Mouse (Mus musculus): Measurements from ENCODE around the gene Pum2. TPM values are rescaled to one million over a fixed set of nuclear protein-coding genes. Genes with fewer than 3 reads are reported as not detected.

Gene Pum2
- polyA plus RNA-seq (2012), result 96.7 and 150 TPM in 2 replicates

GRCm38 (mm10) chr12:8673974-8674306 lies at the start of gene Pum2:
Pum2 (plus strand) TSS chr12:8674134.
- TF ChIP-seq GATA1 (IDR thresholded peaks at IDR 0.05; ENCODE audit: low read length), result no peak

- no peak for TF ChIP-seq GATA1 (IDR thresholded peaks at IDR 0.05; ENCODE audit: low read length)
Observed at GRCm38 (mm10) chr12:8629537-8629936, 44.4 kb upstream of the Pum2 start.

DNA sequence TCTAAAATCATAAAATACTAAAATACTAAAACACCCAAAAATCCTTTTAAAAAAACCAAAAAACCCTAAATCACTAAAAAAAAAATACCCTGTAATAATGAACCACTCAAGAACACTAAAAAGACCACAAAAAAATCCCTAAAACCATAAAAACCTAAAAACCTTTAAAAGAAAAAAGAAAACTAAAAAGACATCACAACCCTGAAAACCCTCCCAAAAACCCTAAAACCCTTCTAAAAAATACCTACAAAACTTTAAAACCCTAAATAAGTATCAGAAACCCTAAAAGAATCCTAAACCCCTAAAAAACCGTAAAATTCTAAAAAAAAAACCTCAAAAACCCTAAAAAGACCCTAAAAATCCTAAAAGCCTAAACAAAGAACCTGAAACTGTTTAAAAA lies 42.2 kb upstream of the Pum2 start:
- no peak for TF ChIP-seq GATA1 (IDR thresholded peaks at IDR 0.05; ENCODE audit: low read length)

- TF ChIP-seq GATA1 (IDR thresholded peaks at IDR 0.05; ENCODE audit: low read length), result no peak
Observed at GRCm38 (mm10) chr12:8632737-8633365, 41.1 kb upstream of the Pum2 start.

- TF ChIP-seq GATA1 (IDR thresholded peaks at IDR 0.05; ENCODE audit: low read length), result no peak
Observed at GRCm38 (mm10) chr12:8634306-8634705, 39.6 kb upstream of the Pum2 start.

GRCm38 (mm10) chr12:8635546-8635945 lies 38.4 kb upstream of the Pum2 start:
- no peak for TF ChIP-seq GATA1 (IDR thresholded peaks at IDR 0.05; ENCODE audit: low read length)

DNA sequence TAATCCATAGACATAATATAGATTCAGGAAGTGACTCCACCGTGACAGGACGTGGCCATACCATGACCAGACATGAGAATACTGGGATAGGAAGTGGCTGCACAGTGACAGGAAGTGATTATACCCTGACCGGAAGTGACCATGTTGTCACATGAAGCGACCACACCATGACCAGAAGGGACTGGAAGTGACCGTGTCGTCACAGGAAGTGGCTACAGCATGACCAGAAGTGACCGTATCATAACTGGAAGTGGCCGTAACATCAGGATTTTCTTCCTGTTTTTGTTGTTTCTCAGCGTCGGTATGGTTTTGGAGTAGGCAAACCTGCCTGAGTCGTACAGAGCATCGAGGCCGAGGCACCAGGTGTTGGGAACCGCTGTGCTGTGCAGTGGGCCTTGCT lies 37.0 kb upstream of the Pum2 start:
- TF ChIP-seq GATA1 (IDR thresholded peaks at IDR 0.05; ENCODE audit: low read length), result no peak

GRCm38 (mm10) chr12:8640711-8641424 lies 33.1 kb upstream of the Pum2 start:
- TF ChIP-seq GATA1 (IDR thresholded peaks at IDR 0.05; ENCODE audit: low read length), result no peak

- no peak for TF ChIP-seq GATA1 (IDR thresholded peaks at IDR 0.05; ENCODE audit: low read length)
Observed at GRCm38 (mm10) chr12:8641425-8641735, 32.6 kb upstream of the Pum2 start.

- no peak for TF ChIP-seq GATA1 (IDR thresholded peaks at IDR 0.05; ENCODE audit: low read length)
Observed at GRCm38 (mm10) chr12:8656596-8656995, 17.3 kb upstream of the Pum2 start.

GRCm38 (mm10) chr12:8657116-8657515 lies 16.8 kb upstream of the Pum2 start:
- TF ChIP-seq GATA1 (IDR thresholded peaks at IDR 0.05; ENCODE audit: low read length), result no peak

GRCm38 (mm10) chr12:8657629-8658366 lies 16.1 kb upstream of the Pum2 start:
- TF ChIP-seq GATA1 (IDR thresholded peaks at IDR 0.05; ENCODE audit: low read length), result no peak

- no peak for TF ChIP-seq GATA1 (IDR thresholded peaks at IDR 0.05; ENCODE audit: low read length)
Observed at GRCm38 (mm10) chr12:8659406-8660279, 14.3 kb upstream of the Pum2 start.

DNA sequence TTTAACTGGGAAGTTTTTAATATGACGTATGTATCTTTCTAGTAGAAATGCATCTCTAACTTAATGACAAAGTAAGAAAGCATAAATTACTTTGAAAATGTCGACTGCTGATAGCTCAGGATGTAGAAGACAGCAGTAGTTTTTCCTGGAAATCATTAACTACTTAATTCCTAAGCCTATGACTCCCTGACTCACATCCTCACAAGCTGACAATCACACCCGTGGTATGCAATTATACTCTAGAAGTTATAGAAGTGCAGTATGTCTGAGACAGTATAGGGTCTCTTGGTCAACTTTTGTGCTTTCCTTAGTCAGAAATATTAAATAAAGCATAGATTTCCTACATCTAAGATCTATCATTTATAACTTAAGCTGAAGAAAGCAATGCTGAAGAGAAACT lies 12.2 kb upstream of the Pum2 start:
- TF ChIP-seq GATA1 (IDR thresholded peaks at IDR 0.05; ENCODE audit: low read length), result no peak

- no peak for TF ChIP-seq GATA1 (IDR thresholded peaks at IDR 0.05; ENCODE audit: low read length)
Observed at GRCm38 (mm10) chr12:8662175-8662574, 11.8 kb upstream of the Pum2 start.

GRCm38 (mm10) chr12:8662721-8663120 lies 11.2 kb upstream of the Pum2 start:
- no peak for TF ChIP-seq GATA1 (IDR thresholded peaks at IDR 0.05; ENCODE audit: low read length)
